Comparison of ENCODE assay signal across 26 mouse cellular contexts in genomic region chr9:98773212-98773611, GRCm38 (mm10).
"Had no signal": no experiment of that assay in that cellular context is flagged by ENCODE, and none has a peak within 500 bp of the region (broad histone marks: within the 10 kb centered on the region; RNA-seq: fewer than 3 reads in every experiment).

No protein-coding gene starts in this region.

- H3K9ac ChIP-seq: embryonic facial prominence, embryonic 12.5 days; embryonic facial prominence, embryonic 13.5 days; embryonic facial prominence, embryonic 15.5 days; forebrain, embryonic 12.5 days; forebrain, embryonic 13.5 days; forebrain, embryonic 15.5 days; forebrain, postnatal 0 days had no signal

- DNase-seq: cerebellum, adult 8-10 months; cerebellum, adult 9-10 months; cerebellum, adult 9-11 months; cerebellum, postnatal 10 days; cerebellum, postnatal 14 days; cerebellum, postnatal 25 days; cerebellum, postnatal 36 days; embryo, embryonic 11 days; gastrocnemius, adult 2 months; gastrocnemius, postnatal 10 days; gastrocnemius, postnatal 14 days; gastrocnemius, postnatal 36 days had no signal

- H3K27me3 ChIP-seq: embryonic facial prominence, embryonic 12.5 days; embryonic facial prominence, embryonic 13.5 days; embryonic facial prominence, embryonic 15.5 days; forebrain, embryonic 12.5 days; forebrain, embryonic 13.5 days; forebrain, embryonic 15.5 days had no signal

- H3K27ac ChIP-seq: embryonic facial prominence, embryonic 10.5 days; embryonic facial prominence, embryonic 12.5 days; embryonic facial prominence, embryonic 13.5 days; embryonic facial prominence, embryonic 15.5 days; forebrain, embryonic 10.5 days; forebrain, embryonic 12.5 days; forebrain, embryonic 13.5 days; forebrain, embryonic 15.5 days; gastrocnemius, adult 2 months; heart, adult 2 months; heart, embryonic 10.5 days had no signal

- H3K4me3 ChIP-seq: embryonic facial prominence, embryonic 10.5 days; embryonic facial prominence, embryonic 12.5 days; embryonic facial prominence, embryonic 13.5 days; embryonic facial prominence, embryonic 15.5 days; erythroblast, embryonic 14.5 days; forebrain, embryonic 10.5 days; forebrain, embryonic 12.5 days; forebrain, embryonic 13.5 days; forebrain, embryonic 15.5 days; gastrocnemius, adult 2 months; heart, adult 2 months; heart, embryonic 10.5 days had no signal

- H3K9me3 ChIP-seq: embryonic facial prominence, embryonic 10.5 days; embryonic facial prominence, embryonic 12.5 days; embryonic facial prominence, embryonic 13.5 days; embryonic facial prominence, embryonic 15.5 days; forebrain, embryonic 10.5 days; forebrain, embryonic 12.5 days; forebrain, embryonic 13.5 days; forebrain, embryonic 15.5 days; heart, embryonic 10.5 days had no signal

- H3K36me3 ChIP-seq: embryonic facial prominence, embryonic 10.5 days; embryonic facial prominence, embryonic 12.5 days; embryonic facial prominence, embryonic 13.5 days; embryonic facial prominence, embryonic 15.5 days; forebrain, embryonic 10.5 days; forebrain, embryonic 12.5 days; forebrain, embryonic 15.5 days; heart, embryonic 10.5 days had no signal

- H3K4me2 ChIP-seq: embryonic facial prominence, embryonic 12.5 days; embryonic facial prominence, embryonic 13.5 days; embryonic facial prominence, embryonic 15.5 days; forebrain, embryonic 12.5 days; forebrain, embryonic 13.5 days; forebrain, embryonic 15.5 days had no signal

- H3K4me1 ChIP-seq: embryonic facial prominence, embryonic 10.5 days; embryonic facial prominence, embryonic 12.5 days; embryonic facial prominence, embryonic 13.5 days; embryonic facial prominence, embryonic 15.5 days; forebrain, embryonic 10.5 days; forebrain, embryonic 12.5 days; forebrain, embryonic 13.5 days; forebrain, embryonic 15.5 days; heart, embryonic 10.5 days had no signal

- ATAC-seq: forebrain, embryonic 13.5 days; forebrain, embryonic 14.5 days; forebrain, embryonic 15.5 days; forebrain, embryonic 16.5 days; forebrain, postnatal 0 days had no signal
